Mouse (Mus musculus) midbrain, embryonic 13.5 days (tissue): ENCODE results near the gene Vsig10. TPM values are rescaled to one million over a fixed set of nuclear protein-coding genes. Genes with fewer than 3 reads are reported as not detected.
"Not testable (repeated sequence)": the region's sequence is repeated elsewhere in the genome, so short reads cannot be mapped to it uniquely, and the experiment has no call there.

Source experiments
- ATAC-seq: fragments of 200-750 bp; cut with Nextera tagmentation; 2 replicates; pipeline ENCODE4 v1.8.0; 2017; ENCODE audit warnings: mild to moderate bottlenecking, moderate TSS enrichment, moderate library complexity
- H3K27ac ChIP-seq: fragments of 300-500 bp; sonication (generic); 2 replicates; pipeline ENCODE4 v1.5.1; 2015; ENCODE audit warnings: inconsistent platforms, mild to moderate bottlenecking, moderate library complexity
- H3K27me3 ChIP-seq: fragments of 300-500 bp; sonication (generic); 2 replicates; pipeline ENCODE4 v1.6.1; 2015; ENCODE audit warnings: mild to moderate bottlenecking, inconsistent platforms
- H3K36me3 ChIP-seq: fragments of 300-500 bp; sonication (generic); 2 replicates; pipeline ENCODE4 v1.6.1; 2015; ENCODE audit warnings: mild to moderate bottlenecking, inconsistent platforms
- H3K4me1 ChIP-seq: fragments of 300-500 bp; sonication (generic); replicated peaks from 2 replicates; pipeline ENCODE4 v1.6.1; 2015; ENCODE audit warnings: inconsistent platforms
- H3K4me2 ChIP-seq: fragments of 300-500 bp; sonication (generic); replicated peaks from 2 replicates; pipeline ENCODE4 v1.6.1; 2015; ENCODE audit warnings: moderate library complexity, mild to moderate bottlenecking, inconsistent platforms
- H3K4me3 ChIP-seq: fragments of 300-500 bp; sonication (generic); replicated peaks from 2 replicates; pipeline ENCODE4 v1.5.1; 2015; ENCODE audit warnings: mild to moderate bottlenecking, inconsistent platforms
- H3K9ac ChIP-seq: fragments of 300-500 bp; sonication (generic); replicated peaks from 2 replicates; pipeline ENCODE4 v1.6.1; 2015; ENCODE audit warnings: mild to moderate bottlenecking, inconsistent platforms
- H3K9me3 ChIP-seq: fragments of 300-500 bp; sonication (generic); 2 replicates; pipeline ENCODE4 v1.6.1; 2016; ENCODE audit warnings: mild to moderate bottlenecking, inconsistent platforms
- WGBS: fragments of 180-500 bp; shearing (Covaris S2); methylation state at CpG from one replicate; pipeline ENCODE4 v1.1.7; 2015; 5-methylcytosine and 5-hydroxymethylcytosine counted together
- polyA plus RNA-seq: library from polyadenylated mRNA; unstranded; fragments of >200 nt; fragmentation: Nextera tagmentation; extraction: Ambion mirVana; gene quantifications from 2 replicates; pipeline ENCODE4 v1.2.1, GENCODE M21; 2015

Gene Vsig10
- polyA plus RNA-seq, 1 experiment from 2014 or later = 2.3 TPM

DNA sequence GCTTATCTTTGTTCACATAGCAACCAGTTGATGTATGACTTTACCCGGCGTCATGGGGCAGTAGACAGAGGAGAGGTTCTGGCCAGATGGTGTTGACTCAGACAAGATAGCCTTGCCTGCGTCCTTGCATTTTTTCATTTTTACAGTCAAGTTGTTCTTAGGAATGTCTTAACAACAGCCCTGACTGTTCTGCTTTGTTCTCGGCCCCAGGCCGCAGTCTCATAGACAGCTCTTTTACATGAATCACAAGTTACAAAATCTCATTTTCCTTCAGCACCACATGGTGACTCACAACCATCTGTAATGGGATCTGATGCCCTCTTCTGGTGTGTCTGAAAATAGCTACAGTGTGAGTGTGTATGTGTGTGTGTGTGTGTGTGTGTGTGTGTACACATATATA lies 25.6 kb downstream of the Vsig10 start:
- not testable (repeated sequence) for H3K4me3 ChIP-seq, H3K36me3 ChIP-seq, H3K4me1 ChIP-seq, H3K27me3 ChIP-seq, ATAC-seq, H3K4me2 ChIP-seq, H3K9me3 ChIP-seq, H3K27ac ChIP-seq, H3K9ac ChIP-seq
- 91% methylated on average over 5 of the region's 5 CpGs for WGBS

DNA sequence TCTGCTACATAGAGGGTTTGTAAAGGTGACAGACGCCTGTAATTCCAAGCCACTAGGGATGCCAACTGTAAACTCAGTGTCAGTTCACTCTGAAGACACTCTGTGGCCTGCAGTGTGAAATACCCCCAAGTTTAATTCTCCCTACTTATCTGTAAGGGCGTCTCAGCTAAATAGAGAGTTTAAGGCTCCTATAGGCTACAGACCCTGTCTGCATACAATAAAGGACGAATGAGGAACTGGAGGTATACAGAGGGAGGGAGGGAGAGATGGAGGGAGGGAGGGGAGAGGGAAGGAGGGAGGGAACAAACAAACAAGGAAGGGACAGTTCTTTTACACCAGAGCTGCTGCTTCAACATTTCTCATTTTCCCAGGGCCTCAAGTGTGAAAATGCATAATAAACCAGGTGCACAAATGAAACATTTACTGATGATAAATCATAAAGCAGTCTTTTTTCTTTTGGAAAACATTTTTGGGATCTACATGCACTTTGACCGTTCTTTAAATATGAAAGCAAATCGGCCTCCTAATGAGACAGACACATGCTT lies 26.6 kb downstream of the Vsig10 start:
- ATAC-seq = no peak
- Histone ChIP-seq H3K4me1 (no peaks in the 10 kb centered on the region), H3K27ac (no peak overlapping the region), H3K27me3 (no peaks in the 10 kb centered on the region), H3K9ac (no peak overlapping the region), H3K36me3 (no peaks in the 10 kb centered on the region), H3K4me2 (no peak overlapping the region), H3K4me3 (no peak overlapping the region), H3K9me3 (no peaks in the 10 kb centered on the region)
- 77% methylated on average over 5 of the region's 5 CpGs for WGBS

DNA sequence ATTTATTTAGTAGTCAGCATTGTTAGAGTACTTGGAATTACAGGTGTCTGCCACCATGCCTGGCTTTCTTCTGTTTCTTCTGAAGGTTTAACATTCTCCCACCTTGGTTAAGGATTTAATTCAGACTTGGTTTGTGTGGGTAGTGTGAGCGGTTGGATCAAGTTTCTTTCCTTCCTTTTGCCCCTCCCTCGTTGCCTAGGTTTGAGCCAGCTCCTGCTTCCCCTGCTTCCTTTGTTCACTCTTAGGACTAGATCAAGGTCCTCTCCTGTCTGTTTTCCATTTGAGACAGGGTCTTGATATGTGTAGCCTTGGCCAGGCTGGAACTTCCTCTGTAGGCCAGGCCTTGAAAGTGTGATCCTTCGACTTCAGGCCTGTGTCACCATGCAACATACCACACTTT lies 27.4 kb downstream of the Vsig10 start:
- Histone ChIP-seq H3K4me1 (no peaks in the 10 kb centered on the region), H3K27ac (no peak overlapping the region), H3K9me3 (no peaks in the 10 kb centered on the region), H3K9ac (no peak overlapping the region), H3K27me3 (no peaks in the 10 kb centered on the region), H3K4me2 (no peak overlapping the region), H3K4me3 (no peak overlapping the region), H3K36me3 (no peaks in the 10 kb centered on the region)
- 67% methylated on average over 3 of the region's 3 CpGs for WGBS
- ATAC-seq = no peak

DNA sequence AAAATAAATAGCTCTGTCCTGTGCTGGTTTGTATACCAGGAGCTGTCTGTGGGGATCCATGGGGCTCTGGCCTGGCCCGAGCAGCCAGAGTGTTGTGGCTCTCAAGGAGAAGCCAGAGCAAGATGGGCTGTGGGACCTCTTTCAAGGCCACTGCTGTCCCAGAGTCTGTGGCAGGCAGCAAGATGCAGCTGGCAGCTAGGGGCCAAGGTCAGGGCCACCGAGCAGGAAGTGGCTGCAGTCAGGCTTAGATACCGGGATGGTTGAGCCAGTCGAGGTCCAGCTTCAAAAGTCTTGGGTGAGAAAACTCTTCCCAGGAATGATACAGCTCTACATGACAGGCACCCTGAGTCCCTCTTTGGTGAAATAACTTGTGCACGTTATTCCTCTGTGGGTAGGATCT lies 28.1 kb downstream of the Vsig10 start:
- H3K36me3 ChIP-seq = no peaks in the 10 kb centered on the region

DNA sequence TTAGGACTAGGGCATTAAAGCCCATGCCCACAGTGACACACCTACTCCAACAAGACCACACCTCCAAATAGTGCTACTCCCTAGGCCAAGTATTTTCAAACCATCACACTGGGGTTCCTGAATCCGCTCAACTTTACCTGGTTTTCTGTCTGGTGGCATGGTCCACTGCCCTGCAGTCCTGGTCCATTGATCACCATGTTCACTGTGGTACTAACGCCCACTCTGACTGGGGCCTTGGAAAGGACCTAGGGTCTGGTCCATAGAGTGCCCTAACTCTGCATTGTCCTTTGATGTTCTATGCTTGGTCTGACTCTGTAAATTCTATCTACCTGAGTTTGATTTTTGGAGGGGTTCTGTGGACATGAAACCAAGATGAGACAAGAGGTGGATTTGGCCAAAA lies 29.0 kb downstream of the Vsig10 start:
- 89% methylated on average over 2 of the region's 2 CpGs for WGBS
- no peak overlapping the region for H3K27ac ChIP-seq
- no peak overlapping the region for H3K4me3 ChIP-seq
- no peak overlapping the region for H3K9ac ChIP-seq
- H3K36me3 ChIP-seq = no peaks in the 10 kb centered on the region
- no peaks in the 10 kb centered on the region for H3K27me3 ChIP-seq
- H3K4me2 ChIP-seq = peak overlapping the region; percentile 27
- ATAC-seq = no peak; the same call in 1 of the 2 replicates
- H3K4me1 ChIP-seq = no peaks in the 10 kb centered on the region
- H3K9me3 ChIP-seq = no peaks in the 10 kb centered on the region

More for the DNA sequence above, 28.1 kb downstream of the Vsig10 start:
- ATAC-seq = no peak
- Histone ChIP-seq H3K4me3 (no peak overlapping the region), H3K4me2 (no peak overlapping the region), H3K9ac (no peak overlapping the region), H3K27ac (no peak overlapping the region), H3K4me1 (no peaks in the 10 kb centered on the region), H3K27me3 (no peaks in the 10 kb centered on the region), H3K9me3 (no peaks in the 10 kb centered on the region)
- WGBS = 89% methylated on average over 5 of the region's 5 CpGs

DNA sequence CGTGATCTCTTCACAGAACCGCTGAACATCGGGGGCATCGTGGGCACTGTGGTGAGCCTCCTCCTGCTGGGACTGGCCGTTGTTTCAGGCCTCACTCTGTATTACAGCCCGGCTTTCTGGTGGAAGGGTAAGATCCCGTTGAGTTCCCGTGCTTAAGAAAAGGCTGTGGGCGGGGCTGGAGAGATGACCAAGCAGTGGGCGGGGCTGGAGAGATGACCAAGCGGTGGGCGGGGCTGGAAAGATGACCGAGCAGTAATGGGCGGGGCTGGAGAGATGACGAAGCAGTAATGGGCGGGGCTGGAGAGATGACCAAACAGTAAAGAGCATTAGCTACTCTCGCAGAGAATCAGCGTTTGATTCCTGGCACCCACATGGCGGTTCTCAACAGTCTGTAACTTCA lies 29.4 kb downstream of the Vsig10 start:
- no peak overlapping the region for H3K4me3 ChIP-seq
- no peaks in the 10 kb centered on the region for H3K27me3 ChIP-seq
- H3K27ac ChIP-seq = no peak overlapping the region
- peak; percentile 68 for ATAC-seq
- WGBS = 25% methylated on average over 19 of the region's 19 CpGs
- H3K9me3 ChIP-seq = no peaks in the 10 kb centered on the region
- H3K9ac ChIP-seq = no peak overlapping the region
- H3K4me2 ChIP-seq = peak overlapping the region; percentile 27
- H3K36me3 ChIP-seq = no peaks in the 10 kb centered on the region
- H3K4me1 ChIP-seq = no peaks in the 10 kb centered on the region

DNA sequence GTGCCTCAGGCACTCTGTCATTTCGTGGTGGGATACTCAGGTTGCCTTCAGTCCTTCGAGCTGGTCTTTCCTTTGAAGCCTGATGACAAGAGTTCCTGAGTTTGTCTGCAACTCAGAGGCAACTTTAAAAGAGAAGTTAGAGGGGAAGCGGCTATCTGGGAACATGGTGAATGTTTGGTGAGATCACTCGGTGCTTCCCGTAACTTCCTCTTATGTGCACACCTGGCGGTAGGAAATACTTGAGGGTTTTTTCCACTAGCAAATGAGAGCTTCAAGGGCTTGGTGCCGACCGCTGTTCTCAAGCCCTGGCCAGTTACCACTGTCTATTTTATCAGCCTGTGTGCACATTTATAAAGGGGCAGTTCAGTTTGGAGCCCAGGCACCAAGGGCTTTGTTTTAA lies 35.2 kb downstream of the Vsig10 start:
- Histone ChIP-seq H3K27ac (no peak overlapping the region), H3K4me2 (no peak overlapping the region), H3K36me3 (no peaks in the 10 kb centered on the region), H3K9me3 (no peaks in the 10 kb centered on the region), H3K27me3 (no peaks in the 10 kb centered on the region), H3K4me1 (peaks cover 28% of the 10 kb centered on the region), H3K9ac (no peak overlapping the region), H3K4me3 (no peak overlapping the region)
- no peak for ATAC-seq
- WGBS = 84% methylated on average over 8 of the region's 8 CpGs

DNA sequence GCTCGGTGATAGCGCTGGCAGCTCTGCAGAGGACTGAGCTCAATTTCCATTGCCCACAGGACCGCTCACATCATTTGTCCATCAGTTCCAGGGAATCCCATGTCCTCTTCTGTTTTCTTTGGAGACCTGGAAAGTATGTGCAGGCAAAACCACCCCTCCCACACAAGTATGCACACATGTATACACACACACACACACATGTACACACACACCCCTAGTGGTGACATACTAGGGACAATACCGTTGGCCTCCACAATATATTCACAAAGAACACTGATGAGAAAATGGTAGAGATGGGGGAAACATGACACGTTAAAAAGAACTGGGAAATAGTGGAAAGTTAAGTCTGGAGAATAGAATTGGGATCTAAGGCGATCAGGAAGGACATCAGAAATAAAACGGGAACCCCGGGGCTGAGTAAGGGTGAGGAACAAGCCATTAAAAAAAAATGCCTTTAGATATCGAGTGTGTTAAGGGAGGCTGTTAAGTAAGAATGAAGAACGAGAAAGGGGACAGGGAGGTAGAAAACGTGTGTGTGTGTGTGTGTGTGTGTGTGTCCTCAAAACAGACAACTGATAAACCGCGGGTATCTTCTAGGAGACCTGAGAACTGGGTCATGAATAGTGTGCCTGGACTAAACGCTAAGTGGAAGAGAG lies 36.9 kb downstream of the Vsig10 start:
- ATAC-seq = no peak
- Histone ChIP-seq H3K4me2 (peak overlapping the region; percentile 93), H3K4me1 (peaks cover 44% of the 10 kb centered on the region), H3K27me3 (no peaks in the 10 kb centered on the region), H3K9me3 (no peaks in the 10 kb centered on the region), H3K9ac (no peak overlapping the region), H3K36me3 (no peaks in the 10 kb centered on the region), H3K27ac (peak overlapping the region; percentile 90; the same call in 1 of the 2 replicates), H3K4me3 (peak overlapping the region; percentile 83)
- 56% methylated on average over 14 of the region's 14 CpGs for WGBS

DNA sequence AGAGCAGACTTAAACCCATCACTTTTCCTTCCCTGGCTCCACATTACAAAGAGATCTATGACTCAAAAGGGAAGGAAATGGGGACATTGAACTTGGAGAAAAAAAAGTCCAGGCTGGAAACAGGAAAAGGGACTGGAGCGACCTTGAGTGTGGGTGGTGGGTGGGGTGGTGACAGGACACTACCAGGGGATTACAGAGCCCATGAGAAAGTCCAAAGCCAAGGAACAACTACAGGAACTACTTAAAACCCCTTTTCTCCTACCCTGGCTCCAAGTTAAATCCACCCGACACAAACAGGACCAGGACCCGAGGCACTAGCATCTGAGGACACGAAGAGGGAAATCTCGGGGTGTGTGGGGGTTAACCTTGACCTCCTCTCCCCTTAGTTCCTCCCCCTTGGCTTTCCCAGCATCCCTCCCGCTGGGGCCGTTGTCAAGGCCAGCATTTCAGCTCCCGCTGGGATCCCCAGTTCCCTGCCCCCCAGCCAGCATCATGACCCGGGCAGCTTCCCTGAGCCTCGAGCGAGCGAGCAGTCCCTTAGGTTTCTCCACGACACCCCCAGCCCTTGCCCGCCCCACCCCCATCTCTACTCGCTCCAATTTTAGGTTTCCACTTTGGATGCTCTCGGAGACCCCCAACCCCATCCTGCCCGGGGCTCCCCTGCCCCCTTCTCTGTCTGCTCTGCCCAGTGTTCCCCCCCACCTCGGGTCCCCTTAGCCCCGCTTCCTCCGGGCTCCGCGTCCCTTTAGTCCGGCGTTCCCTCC lies 37.7 kb downstream of the Vsig10 start:
- WGBS = 0% methylated on average over 19 of the region's 24 CpGs
- Histone ChIP-seq H3K9me3 (no peaks in the 10 kb centered on the region), H3K9ac (peak overlapping the region; percentile 97), H3K4me1 (peaks cover 51% of the 10 kb centered on the region), H3K27ac (peak overlapping the region; percentile 90), H3K27me3 (no peaks in the 10 kb centered on the region), H3K4me3 (peak overlapping the region; percentile 83), H3K36me3 (no peaks in the 10 kb centered on the region), H3K4me2 (peak overlapping the region; percentile 93)
- ATAC-seq = peak; percentile 72

DNA sequence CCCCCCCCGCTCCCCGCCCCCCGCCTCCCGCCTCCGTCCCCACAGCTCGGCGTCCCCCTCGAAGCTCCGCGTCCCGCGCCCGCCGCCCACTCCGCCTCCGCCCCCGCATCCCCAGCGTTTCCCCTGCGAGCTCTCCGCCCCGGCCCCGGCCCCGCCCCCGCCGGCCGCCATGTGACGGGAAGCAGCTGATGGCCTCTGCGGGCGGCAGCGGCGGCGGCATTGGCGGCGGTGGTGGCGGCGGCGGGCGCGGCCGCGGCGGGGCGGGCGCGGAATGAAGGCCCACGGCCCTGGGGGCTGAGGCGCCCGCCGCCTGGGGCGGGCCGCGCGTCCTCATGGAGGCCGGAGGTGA lies 38.2 kb downstream of the Vsig10 start, which contains the start of gene Wsb2:
Gene Wsb2 (plus strand): TSS at position 176 of the 349 bp plus-strand sequence.
- Histone ChIP-seq H3K4me1 (peaks cover 57% of the 10 kb centered on the region), H3K36me3 (no peaks in the 10 kb centered on the region)

DNA sequence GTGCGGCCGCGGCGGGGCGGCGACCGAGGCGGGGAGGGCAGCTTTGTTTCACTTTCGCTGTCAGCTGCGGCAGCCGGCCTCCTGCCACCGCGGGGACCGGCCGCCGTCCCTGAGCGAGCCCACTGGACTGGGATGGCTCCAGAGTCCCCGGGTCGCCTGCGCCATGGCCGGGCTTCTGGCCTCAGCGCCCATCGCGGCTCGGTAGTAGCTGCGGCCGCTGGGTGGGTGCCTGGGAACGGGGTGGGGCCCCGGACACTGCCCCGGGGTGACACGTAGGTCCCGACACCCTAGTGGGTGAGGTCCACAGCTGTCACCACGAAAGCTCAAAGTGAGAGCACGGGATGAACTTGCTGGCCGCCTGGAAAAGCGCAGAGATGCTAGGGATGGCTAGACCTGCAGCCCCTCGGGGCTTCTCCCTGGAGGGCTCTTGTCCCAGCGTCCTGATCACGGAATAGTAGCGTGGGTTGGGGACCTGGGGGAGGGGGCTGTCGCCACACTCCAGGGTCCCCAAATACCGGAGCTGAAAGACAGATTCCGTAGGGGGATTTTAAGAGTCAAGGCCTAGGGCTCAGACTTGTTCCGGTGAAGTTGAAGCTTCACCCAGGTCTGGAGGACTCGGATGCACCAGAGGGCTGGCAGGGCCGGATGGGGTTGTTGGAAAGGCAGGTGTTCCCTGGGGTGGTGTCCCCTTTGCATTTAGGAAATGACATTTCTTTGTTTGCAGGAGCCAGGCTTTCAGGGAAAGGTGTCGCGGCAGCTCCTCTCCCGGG lies 38.8 kb downstream of the Vsig10 start:
- Histone ChIP-seq H3K4me1 (peaks cover 59% of the 10 kb centered on the region), H3K4me2 (peak overlapping the region; percentile 93), H3K4me3 (peak overlapping the region; percentile 83), H3K9me3 (no peaks in the 10 kb centered on the region), H3K27ac (peak overlapping the region; percentile 90), H3K36me3 (no peaks in the 10 kb centered on the region), H3K27me3 (no peaks in the 10 kb centered on the region), H3K9ac (peak overlapping the region; percentile 97)
- ATAC-seq = peak; percentile 78
- under 1% methylated on average over 49 of the region's 49 CpGs for WGBS

More for the DNA sequence above, 38.2 kb downstream of the Vsig10 start, which contains the start of gene Wsb2:
- WGBS = 0% methylated on average over 5 of the region's 54 CpGs
- peak within 1 kb of the TSS; percentile 93 for H3K4me2 ChIP-seq
- peak; percentile 84 for ATAC-seq
- H3K9ac ChIP-seq = peak within 1 kb of the TSS; percentile 97
- H3K27me3 ChIP-seq = no peaks in the 10 kb centered on the region
- H3K9me3 ChIP-seq = no peaks in the 10 kb centered on the region
- peak within 1 kb of the TSS; percentile 90 for H3K27ac ChIP-seq
- peak within 1 kb of the TSS; percentile 83 for H3K4me3 ChIP-seq

DNA sequence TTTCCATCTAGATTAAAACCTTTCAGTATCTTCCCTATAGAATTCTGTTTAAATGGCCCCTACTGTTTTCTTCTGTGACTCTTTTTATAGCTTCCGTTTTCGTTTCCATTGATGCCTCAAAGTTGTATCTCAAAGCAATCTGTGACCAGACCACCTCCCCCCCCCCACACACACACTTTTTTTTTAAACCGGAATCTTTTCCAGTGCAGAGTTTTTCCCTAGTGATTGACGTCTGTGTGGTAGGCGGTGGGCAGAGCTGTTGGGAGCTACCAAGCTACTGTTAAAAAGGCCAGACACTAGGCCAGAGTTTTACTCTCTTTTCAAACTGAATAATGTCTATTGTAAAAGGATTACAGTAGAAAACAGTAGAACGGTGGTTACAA lies 39.4 kb downstream of the Vsig10 start:
- H3K9me3 ChIP-seq = no peaks in the 10 kb centered on the region
- no peak for ATAC-seq
- H3K27me3 ChIP-seq = no peaks in the 10 kb centered on the region
- H3K4me3 ChIP-seq = peak overlapping the region; percentile 83
- peak overlapping the region; percentile 90 for H3K27ac ChIP-seq
- peak overlapping the region; percentile 93 for H3K4me2 ChIP-seq
- 11% methylated on average over 6 of the region's 6 CpGs for WGBS
- H3K4me1 ChIP-seq = peaks cover 64% of the 10 kb centered on the region
- peaks cover 2% of the 10 kb centered on the region for H3K36me3 ChIP-seq
- peak overlapping the region; percentile 97 for H3K9ac ChIP-seq
